Mouse (Mus musculus) macrophage (primary cell): ENCODE measurements around the gene Aph1a. TPM values are rescaled to one million over a fixed set of nuclear protein-coding genes. Genes with fewer than 3 reads are reported as not detected.
"Not testable (repeated sequence)": the region's sequence is repeated elsewhere in the genome, so short reads cannot be mapped to it uniquely, and the experiment has no call there.

Experiments used
- H3K27ac ChIP-seq: fragments of 350-480 bp; formaldehyde crosslinking; 2 replicates; pipeline ENCODE4 v1.9.0; 2021
- H3K36me3 ChIP-seq: fragments of 350-480 bp; formaldehyde crosslinking; 2 replicates; pipeline ENCODE4 v1.9.0; 2021; ENCODE audit errors: inconsistent target
- H3K4me3 ChIP-seq: fragments of 350-480 bp; formaldehyde crosslinking; 2 replicates; pipeline ENCODE4 v1.9.0; 2021; ENCODE audit errors: inconsistent target
- H3K79me2 ChIP-seq: fragments of 350-480 bp; formaldehyde crosslinking; 2 replicates; pipeline ENCODE4 v1.9.0; 2021; ENCODE audit errors: inconsistent target
- WGBS: methylation state at CpG from one replicate; pipeline ENCODE4 v1.1.7; 2026; ENCODE audit warnings: inconsistent platforms; ENCODE audit not compliant: missing documents; 5-methylcytosine and 5-hydroxymethylcytosine counted together
- polyA plus RNA-seq: library from polyadenylated mRNA; stranded (reverse); fragments of 250-400 nt; gene quantifications from 3 replicates; pipeline ENCODE4 v1.2.4, GENCODE M21; 2018; ENCODE audit warnings: inconsistent platforms
- total RNA-seq, 78 experiments: library from RNA; depleted of rRNA; stranded (reverse); fragments of 250-400 nt; gene quantifications; 1 replicate in 9 of 78; 2 replicates in 24 of 78; 3 replicates in 43 of 78; 4 replicates in 2 of 78; pipeline ENCODE4 v1.2.4; 2018; ENCODE audit warnings: inconsistent platforms in 56 of 78

Gene Aph1a
- 10 to 100 TPM; 15.8 to 41.0 (median 25.3) TPM for total RNA-seq (2018; cell fraction: chromatin; rRNA removed)
- total RNA-seq (2018; cell fraction: cytosol; rRNA removed) = 100 to 1,000 TPM in 5 of 26 experiments, 10 to 100 TPM in 21; 62.3 to 107 (median 88.7) TPM
- total RNA-seq (2018; cell fraction: nucleus; rRNA removed) = 100 to 1,000 TPM in 1 of 26 experiments, 10 to 100 TPM in 25; 43.3 to 101 (median 66.3) TPM
- 49.5 to 102 TPM (median 98.0 TPM) in 3 replicates for polyA plus RNA-seq

DNA sequence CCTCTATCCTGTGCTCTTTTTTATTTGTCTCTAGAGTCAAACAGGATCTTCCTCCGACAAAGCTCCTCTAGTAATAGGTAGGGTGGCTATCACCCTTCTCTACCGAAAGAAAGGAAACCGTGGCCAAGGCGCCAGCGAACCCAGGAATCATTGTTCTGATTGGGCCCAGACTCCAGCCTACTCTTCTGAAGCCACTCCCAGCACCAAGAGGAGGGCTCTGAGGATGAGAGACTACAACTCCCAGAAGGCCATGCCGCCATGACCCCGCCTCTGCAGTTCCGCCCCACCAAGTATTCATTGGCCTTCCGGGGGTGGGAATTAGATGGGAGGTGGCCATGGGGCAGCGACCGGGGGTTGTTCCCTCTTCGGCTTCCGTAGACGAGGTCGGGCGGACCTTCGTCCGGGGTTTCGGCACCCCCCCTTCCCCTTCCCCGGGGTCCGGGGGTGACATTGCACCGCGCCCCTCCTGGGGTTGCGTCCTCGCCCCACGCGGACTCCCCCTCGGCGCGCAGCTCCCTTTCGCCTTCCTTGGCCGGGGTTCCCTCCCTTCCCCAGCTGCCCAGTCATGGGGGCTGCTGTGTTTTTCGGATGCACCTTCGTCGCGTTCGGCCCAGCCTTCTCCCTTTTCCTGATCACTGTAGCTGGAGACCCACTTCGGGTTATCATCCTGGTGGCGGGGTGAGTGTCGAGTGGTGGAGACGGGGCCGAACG, at the start of gene Aph1a:
Gene Aph1a (plus strand): TSS at position 364 of the 711 bp plus-strand sequence.
- 3% methylated on average over 14 of the region's 43 CpGs for WGBS
- Histone ChIP-seq H3K27ac (peak within 1 kb of the TSS; percentile 82), H3K4me3 (peak within 1 kb of the TSS; percentile 92), H3K79me2 (peaks cover 43% of the 10 kb centered on the region)
- not testable (repeated sequence) for H3K36me3 ChIP-seq

- Histone ChIP-seq H3K36me3 (peaks cover 69% of the 10 kb centered on the region), H3K4me3 (no peak overlapping the region), H3K27ac (no peak overlapping the region), H3K79me2 (peaks cover 28% of the 10 kb centered on the region)
- 95% methylated on average over 4 of the region's 4 CpGs for WGBS
Measured at GRCm38 (mm10) chr3:95850611-95851010, 43.2 kb upstream of the Aph1a start.

DNA sequence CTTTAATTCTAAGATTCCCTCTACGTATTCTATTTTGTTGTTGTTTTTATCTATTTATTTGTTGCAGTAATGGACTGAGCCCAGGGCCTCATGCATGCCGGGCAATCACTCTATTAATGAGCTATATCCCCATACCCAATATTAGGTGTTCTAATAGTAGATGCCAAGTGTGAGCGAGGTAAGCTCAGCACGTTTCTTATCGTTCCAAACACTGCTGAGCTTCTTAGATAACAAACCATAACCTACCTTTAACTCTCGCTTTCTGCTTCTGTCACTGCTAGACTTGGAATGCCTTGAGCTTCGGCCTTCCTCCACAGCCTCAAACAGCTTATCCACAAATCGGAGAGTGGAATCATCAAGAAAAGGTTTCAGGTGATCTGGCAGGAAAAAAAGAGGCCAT, 42.5 kb upstream of the Aph1a start:
- H3K27ac ChIP-seq = no peak overlapping the region
- 97% methylated on average over 8 of the region's 8 CpGs for WGBS

DNA sequence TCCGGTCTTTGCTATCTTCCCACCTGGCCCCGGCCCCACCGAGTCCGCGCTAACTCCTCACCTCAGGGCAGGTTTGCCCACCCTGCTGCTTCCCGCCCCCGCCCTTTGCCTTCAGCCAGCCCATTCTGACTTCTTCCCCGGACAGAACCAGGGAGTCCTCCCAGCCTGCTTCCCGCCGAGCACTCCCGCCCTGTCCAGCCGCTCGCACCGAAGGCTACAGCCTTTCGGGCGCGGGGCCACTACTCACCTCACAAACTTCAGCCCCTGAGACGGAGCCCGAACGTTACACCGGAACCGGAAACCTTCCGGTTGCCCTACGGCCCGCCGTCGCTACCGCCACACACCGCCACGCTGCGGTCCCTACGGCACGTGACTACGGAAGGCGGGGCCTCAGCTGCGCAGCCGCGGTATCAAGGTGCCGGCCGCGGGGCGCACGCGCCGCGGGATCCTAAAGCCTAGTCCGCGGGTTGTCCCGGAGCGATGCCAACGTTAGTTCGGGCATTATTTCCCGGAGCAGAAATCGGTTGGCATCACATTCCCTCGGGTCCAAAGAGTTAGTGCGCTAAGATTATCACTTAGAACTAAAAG, 38.2 kb upstream of the Aph1a start, which contains the start of gene Prpf3:
Gene Prpf3 (minus strand): TSS at position 384 of the 588 bp plus-strand sequence.
- peaks cover 27% of the 10 kb centered on the region for H3K36me3 ChIP-seq
- H3K4me3 ChIP-seq = peak within 1 kb of the TSS; percentile 88
- peak within 1 kb of the TSS; percentile 49; the same call in 1 of the 2 replicates for H3K27ac ChIP-seq
- under 1% methylated on average over 48 of the region's 56 CpGs for WGBS
- peaks cover 28% of the 10 kb centered on the region for H3K79me2 ChIP-seq

More for the DNA sequence above, 42.5 kb upstream of the Aph1a start:
- H3K79me2 ChIP-seq = peaks cover 28% of the 10 kb centered on the region
- peaks cover 62% of the 10 kb centered on the region for H3K36me3 ChIP-seq
- no peak overlapping the region for H3K4me3 ChIP-seq

DNA sequence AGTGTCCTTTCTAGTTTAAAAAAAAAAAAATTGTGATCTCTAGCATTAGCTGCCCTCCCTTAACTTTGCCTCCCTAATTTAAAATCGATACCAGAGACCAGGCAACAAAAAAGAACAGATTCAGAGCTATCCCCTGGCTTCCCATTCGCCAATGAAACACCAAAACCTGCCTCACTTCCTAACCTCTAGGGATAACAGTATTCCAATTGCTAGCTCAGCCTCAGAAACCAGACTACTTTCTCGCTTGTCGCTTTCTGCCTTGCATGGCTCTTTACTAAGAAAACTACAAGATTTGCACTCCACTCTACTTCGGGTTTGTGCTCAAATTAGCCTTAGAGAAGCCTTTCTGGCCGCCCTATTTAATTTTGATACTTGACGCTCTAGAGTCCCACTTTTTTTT, 37.7 kb upstream of the Aph1a start:
- 50% methylated on average over 7 of the region's 7 CpGs for WGBS
- no peak overlapping the region for H3K27ac ChIP-seq
- peaks cover 28% of the 10 kb centered on the region for H3K79me2 ChIP-seq
- H3K4me3 ChIP-seq = no peak overlapping the region; the same call in 1 of the 2 replicates
- H3K36me3 ChIP-seq = peaks cover 22% of the 10 kb centered on the region

DNA sequence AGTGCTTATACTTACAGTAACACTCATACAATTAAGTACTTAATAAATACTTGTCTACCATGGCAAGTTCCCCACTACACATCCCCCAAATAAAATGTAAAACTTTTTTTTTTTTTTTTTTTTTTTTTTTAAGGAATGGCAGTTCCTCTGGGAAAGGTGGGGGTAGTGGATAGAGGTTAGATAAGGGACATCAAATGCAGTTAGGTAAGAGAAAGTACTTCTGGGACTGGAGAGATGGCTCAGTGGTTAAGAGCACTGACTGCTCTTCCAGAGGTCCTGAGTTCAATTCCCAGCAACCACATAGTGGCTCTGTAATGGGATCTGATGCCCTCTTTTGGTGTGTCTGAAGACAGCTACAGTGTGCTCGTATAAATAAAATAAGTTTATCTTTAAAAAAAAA, 36.7 kb upstream of the Aph1a start:
- peaks cover 13% of the 10 kb centered on the region for H3K36me3 ChIP-seq
- peaks cover 28% of the 10 kb centered on the region for H3K79me2 ChIP-seq
- H3K4me3 ChIP-seq, H3K27ac ChIP-seq: not testable (repeated sequence)
- WGBS = no CpG with 5 or more reads among the region's 1 CpGs

DNA sequence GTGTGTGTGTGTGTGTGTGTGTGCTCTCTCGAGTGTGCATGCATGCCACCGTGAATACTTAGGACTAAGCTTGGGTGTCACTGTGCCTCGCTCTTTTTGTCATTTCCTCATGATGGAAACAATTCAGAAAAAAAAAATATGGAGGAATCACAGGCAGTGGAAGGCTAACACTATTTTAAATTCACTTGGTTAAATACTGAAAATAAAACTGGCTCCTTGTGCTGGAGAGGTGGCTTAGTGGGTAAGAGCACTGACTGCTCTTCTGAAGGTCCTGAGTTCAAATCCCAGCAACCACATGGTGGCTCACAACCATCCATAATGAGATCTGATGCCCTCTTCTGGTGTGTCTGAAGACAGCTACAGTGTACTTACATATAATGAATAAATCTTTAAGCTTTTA, 35.5 kb upstream of the Aph1a start:
- H3K4me3 ChIP-seq, H3K36me3 ChIP-seq, H3K27ac ChIP-seq: not testable (repeated sequence)
- peaks cover 23% of the 10 kb centered on the region for H3K79me2 ChIP-seq
- WGBS = 100% methylated on average over 3 of the region's 3 CpGs

DNA sequence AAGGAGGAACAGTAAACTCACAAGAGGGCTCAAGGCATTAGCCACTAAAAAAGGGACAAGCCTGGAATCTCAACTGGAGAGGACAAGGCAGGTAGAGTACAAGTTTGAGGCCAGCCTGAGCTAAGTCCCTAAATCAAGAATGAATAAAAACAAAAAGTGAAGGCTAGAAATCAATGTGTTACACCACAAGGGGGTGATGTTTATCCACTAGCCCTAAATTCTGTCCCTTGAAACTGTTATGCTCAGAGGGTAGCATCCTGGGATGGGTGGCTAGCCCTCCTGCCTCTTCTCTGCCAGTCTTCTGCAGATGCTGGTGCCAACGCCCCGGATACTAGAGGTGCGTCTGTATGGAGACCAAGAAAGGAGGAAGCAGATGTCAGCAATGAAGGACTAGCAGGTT, 33.4 kb upstream of the Aph1a start:
- 81% methylated on average over 3 of the region's 3 CpGs for WGBS
- H3K4me3 ChIP-seq = no peak overlapping the region
- peaks cover 22% of the 10 kb centered on the region; the same call in 1 of the 2 replicates for H3K36me3 ChIP-seq
- H3K79me2 ChIP-seq = peaks cover 11% of the 10 kb centered on the region
- no peak overlapping the region for H3K27ac ChIP-seq

DNA sequence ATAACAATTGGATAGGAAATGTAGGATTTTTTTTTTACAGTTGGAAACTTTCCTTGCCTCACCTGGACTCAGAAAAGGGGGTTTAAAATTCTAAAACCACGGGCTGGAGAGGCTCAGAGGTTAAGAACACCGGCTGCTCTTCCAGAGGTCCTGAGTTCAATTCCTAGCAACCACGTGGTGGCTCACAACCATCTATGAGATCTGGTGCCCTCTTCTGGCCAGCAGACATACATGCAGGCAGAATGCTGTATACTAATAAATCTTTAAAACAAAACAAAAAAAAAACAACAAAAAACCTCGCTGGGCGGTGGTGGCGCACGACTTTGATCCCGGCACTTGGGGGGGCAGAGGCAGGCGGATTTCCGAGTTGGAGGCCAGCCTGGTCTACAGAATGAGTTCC, 32.6 kb upstream of the Aph1a start:
- WGBS = 89% methylated on average over 10 of the region's 10 CpGs
- H3K79me2 ChIP-seq = peaks cover 11% of the 10 kb centered on the region; the same call in 1 of the 2 replicates
- no peak overlapping the region for H3K27ac ChIP-seq
- H3K4me3 ChIP-seq = no peak overlapping the region
- H3K36me3 ChIP-seq = peaks cover 26% of the 10 kb centered on the region; the same call in 1 of the 2 replicates

DNA sequence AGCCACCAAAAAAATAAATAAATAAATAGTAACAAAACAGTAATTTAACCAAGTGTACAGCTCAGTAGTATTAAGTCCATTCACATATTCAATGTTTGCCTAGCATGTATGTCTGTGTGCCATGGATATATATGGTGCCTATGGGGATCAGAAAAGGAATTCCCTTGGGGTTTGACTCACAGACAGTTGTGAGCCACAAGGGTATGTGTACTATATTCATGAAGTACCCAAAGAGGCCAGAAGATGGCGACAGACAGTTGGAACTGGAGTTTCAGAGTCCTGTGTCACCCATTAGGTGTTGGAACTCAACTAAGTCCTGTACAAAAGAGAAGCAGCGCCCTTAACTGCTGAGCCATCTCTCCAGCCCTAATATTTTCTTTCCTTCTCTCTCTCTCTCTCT, 32.0 kb upstream of the Aph1a start:
- no peak overlapping the region for H3K27ac ChIP-seq
- no peak overlapping the region for H3K4me3 ChIP-seq
- peaks cover 15% of the 10 kb centered on the region; the same call in 1 of the 2 replicates for H3K79me2 ChIP-seq
- H3K36me3 ChIP-seq = peaks cover 26% of the 10 kb centered on the region; the same call in 1 of the 2 replicates
- 45% methylated on average over 2 of the region's 2 CpGs for WGBS

GRCm38 (mm10) chr3:95863578-95863977, 30.2 kb upstream of the Aph1a start:
- peaks cover 28% of the 10 kb centered on the region; the same call in 1 of the 2 replicates for H3K79me2 ChIP-seq
- no peak overlapping the region for H3K27ac ChIP-seq
- H3K4me3 ChIP-seq = no peak overlapping the region
- 78% methylated on average over 6 of the region's 7 CpGs for WGBS
- peaks cover 41% of the 10 kb centered on the region for H3K36me3 ChIP-seq

GRCm38 (mm10) chr3:95865050-95865449, 28.7 kb upstream of the Aph1a start:
- Histone ChIP-seq H3K36me3 (peaks cover 53% of the 10 kb centered on the region), H3K27ac (no peak overlapping the region)
- WGBS = 95% methylated on average over 5 of the region's 5 CpGs

GRCm38 (mm10) chr3:95865571-95865970, 28.2 kb upstream of the Aph1a start:
- H3K36me3 ChIP-seq = peaks cover 53% of the 10 kb centered on the region
- WGBS = 95% methylated on average over 20 of the region's 20 CpGs
- peaks cover 48% of the 10 kb centered on the region for H3K79me2 ChIP-seq
- no peak overlapping the region for H3K4me3 ChIP-seq
- no peak overlapping the region for H3K27ac ChIP-seq

More at GRCm38 (mm10) chr3:95865050-95865449, 28.7 kb upstream of the Aph1a start:
- Histone ChIP-seq H3K4me3 (no peak overlapping the region), H3K79me2 (peaks cover 43% of the 10 kb centered on the region)

GRCm38 (mm10) chr3:95866071-95866470, 27.7 kb upstream of the Aph1a start:
- Histone ChIP-seq H3K36me3 (peaks cover 53% of the 10 kb centered on the region), H3K79me2 (peaks cover 53% of the 10 kb centered on the region), H3K27ac (no peak overlapping the region), H3K4me3 (no peak overlapping the region)
- WGBS = 87% methylated on average over 5 of the region's 5 CpGs

GRCm38 (mm10) chr3:95867408-95867807, 26.4 kb upstream of the Aph1a start:
- H3K27ac ChIP-seq = no peak overlapping the region
- H3K36me3 ChIP-seq = peaks cover 53% of the 10 kb centered on the region
- WGBS = 100% methylated on average over 2 of the region's 2 CpGs
- no peak overlapping the region for H3K4me3 ChIP-seq
- H3K79me2 ChIP-seq = peaks cover 66% of the 10 kb centered on the region
